Mouse (Mus musculus) CH12.LX (cell line): Measurements from ENCODE around the gene Snx30. TPM values are rescaled to one million over a fixed set of nuclear protein-coding genes. Genes with fewer than 3 reads are reported as not detected.

Source experiments
- DNase-seq: peaks from one replicate; pipeline ENCODE4 v3.0.0-alpha.2; 2013; ENCODE audit errors: extremely low read depth
- H3K27ac ChIP-seq: 2 replicates; pipeline ENCODE4 v1.5.1; 2012; ENCODE audit warnings: low read depth, mild to moderate bottlenecking, control low read depth, moderate library complexity; ENCODE audit not compliant: insufficient read depth
- H3K27me3 ChIP-seq: replicated peaks from 2 replicates; pipeline ENCODE3; 2012; ENCODE audit warnings: inconsistent platforms
- H3K36me3 ChIP-seq, 2 experiments: replicated peaks in 1 of 2; 2 replicates each; pipeline versions ENCODE3 to v1.6.1; 2012; ENCODE audit warnings: inconsistent platforms in 1 of 2, low read length in 1 of 2, mild to moderate bottlenecking in 1 of 2, mixed read lengths in 1 of 2, moderate library complexity in 1 of 2; ENCODE audit not compliant: control insufficient read depth in 1 of 2, insufficient read depth in 1 of 2
- H3K4me1 ChIP-seq, 2 experiments: 2 replicates each; pipeline ENCODE4 v1.6.1; 2012; ENCODE audit warnings: inconsistent platforms in 1 of 2, moderate library complexity in 1 of 2; ENCODE audit not compliant: insufficient read depth in 2 of 2, control insufficient read depth in 1 of 2
- H3K4me2 ChIP-seq: 2 replicates; pipeline ENCODE4 v1.6.1; 2012; ENCODE audit warnings: low read depth, mild to moderate bottlenecking, control low read depth; ENCODE audit not compliant: poor library complexity, insufficient read depth, severe bottlenecking
- H3K4me3 ChIP-seq, 3 experiments: fragments of 150-350 bp in 1 of 3; sonication (generic) in 1 of 3; replicated peaks in 1 of 3; 2 replicates each; pipeline versions ENCODE3 to v1.5.1; 2011 to 2012; ENCODE audit warnings: low read depth in 2 of 3, low read length in 2 of 3, mild to moderate bottlenecking in 2 of 3, moderate library complexity in 2 of 3, control low read depth in 1 of 3, improper control_type of control experiment in 1 of 3, inconsistent platforms in 1 of 3, mixed read lengths in 1 of 3; ENCODE audit not compliant: poor library complexity in 1 of 3
- H3K79me2 ChIP-seq: replicated peaks from 2 replicates; pipeline ENCODE4 v1.6.1; 2012; ENCODE audit warnings: mild to moderate bottlenecking, moderate library complexity; ENCODE audit not compliant: control insufficient read depth, poor library complexity, insufficient read depth, severe bottlenecking; ENCODE audit errors: extremely low read depth
- H3K9ac ChIP-seq: 2 replicates; pipeline ENCODE4 v1.6.1; 2012; ENCODE audit warnings: low read depth, mild to moderate bottlenecking, control low read depth, moderate library complexity; ENCODE audit not compliant: insufficient read depth
- H3K9me3 ChIP-seq: replicated peaks from 2 replicates; pipeline ENCODE3; 2012; ENCODE audit warnings: low read length, inconsistent platforms, mixed read lengths
- CHD1 ChIP-seq: IDR thresholded peaks from 2 replicates; pipeline ENCODE4 v1.6.1; 2012; ENCODE audit warnings: low read depth, low read length, improper control_type of control experiment, inconsistent platforms
- CTCF ChIP-seq, 2 experiments: IDR thresholded peaks in 1 of 2; conservative IDR thresholded peaks in 1 of 2; 2 replicates each; pipeline ENCODE4 v1.5.1; 2011 to 2012; ENCODE audit warnings: low read depth in 2 of 2, low read length in 2 of 2, improper control_type of control experiment in 1 of 2, inconsistent platforms in 1 of 2, mild to moderate bottlenecking in 1 of 2, moderate library complexity in 1 of 2
- E2F4 ChIP-seq: IDR thresholded peaks from 2 replicates; pipeline ENCODE4 v1.6.1; 2011; ENCODE audit warnings: low read depth, low read length, improper control_type of control experiment; ENCODE audit not compliant: insufficient replicate concordance
- ELF1 ChIP-seq: IDR thresholded peaks from 2 replicates; pipeline ENCODE4 v1.6.1; 2014; ENCODE audit warnings: low read depth, mild to moderate bottlenecking, inconsistent platforms, low read length, improper control_type of control experiment
- EP300 ChIP-seq: IDR thresholded peaks from 2 replicates; pipeline ENCODE4 v1.6.1; 2011; ENCODE audit warnings: low read length, improper control_type of control experiment
- ETS1 ChIP-seq: conservative IDR thresholded peaks from 2 replicates; pipeline ENCODE4 v1.6.1; 2012; ENCODE audit warnings: low read depth, mild to moderate bottlenecking, inconsistent platforms, low read length, improper control_type of control experiment, moderate library complexity
- GABPA ChIP-seq: IDR thresholded peaks from 2 replicates; pipeline ENCODE4 v1.6.1; 2012; ENCODE audit warnings: low read depth, low read length, improper control_type of control experiment, inconsistent platforms; ENCODE audit not compliant: insufficient replicate concordance
- JUN ChIP-seq: IDR thresholded peaks from 2 replicates; pipeline ENCODE4 v1.6.1; 2011; ENCODE audit warnings: low read depth, mild to moderate bottlenecking, low read length, improper control_type of control experiment, moderate library complexity; ENCODE audit not compliant: insufficient read depth
- JUND ChIP-seq: conservative IDR thresholded peaks from 2 replicates; pipeline ENCODE4 v1.6.1; 2011; ENCODE audit warnings: low read depth, low read length, improper control_type of control experiment
- KAT2A ChIP-seq: IDR thresholded peaks from 2 replicates; pipeline ENCODE4 v1.6.1; 2012; ENCODE audit warnings: low read length, improper control_type of control experiment, inconsistent platforms; ENCODE audit not compliant: insufficient replicate concordance
- MAZ ChIP-seq: IDR thresholded peaks from 2 replicates; pipeline ENCODE4 v1.6.1; 2012; ENCODE audit warnings: low read depth, mild to moderate bottlenecking, inconsistent platforms, low read length, improper control_type of control experiment, moderate library complexity
- MEF2A ChIP-seq: IDR thresholded peaks from 2 replicates; pipeline ENCODE4 v1.6.1; 2014; ENCODE audit warnings: low read depth, mild to moderate bottlenecking, inconsistent platforms, low read length, improper control_type of control experiment, borderline replicate concordance
- MXI1 ChIP-seq: IDR thresholded peaks from 2 replicates; pipeline ENCODE4 v1.6.1; 2011; ENCODE audit warnings: mild to moderate bottlenecking, low read depth, low read length, improper control_type of control experiment
- MYC ChIP-seq: IDR thresholded peaks from 2 replicates; pipeline ENCODE4 v1.6.1; 2011; ENCODE audit warnings: low read depth, mild to moderate bottlenecking, improper control_type of control experiment, low read length
- NELFE ChIP-seq: IDR thresholded peaks from 2 replicates; pipeline ENCODE4 v1.6.1; 2011; ENCODE audit warnings: low read depth, low read length, improper control_type of control experiment
- PAX5 ChIP-seq: IDR thresholded peaks from 2 replicates; pipeline ENCODE4 v1.6.1; 2012; ENCODE audit warnings: low read length, inconsistent platforms, mixed read lengths
- POLR2A ChIP-seq: IDR thresholded peaks from 2 replicates; pipeline ENCODE4 v1.6.1; 2011; ENCODE audit warnings: low read depth, mild to moderate bottlenecking, improper control_type of control experiment, low read length
- POLR2AphosphoS2 ChIP-seq: IDR thresholded peaks from 2 replicates; pipeline ENCODE4 v1.6.1; 2011; ENCODE audit warnings: low read depth, low read length, improper control_type of control experiment
- RAD21 ChIP-seq: IDR thresholded peaks from 2 replicates; pipeline ENCODE4 v1.6.1; 2011; ENCODE audit warnings: low read depth, mild to moderate bottlenecking, low read length, improper control_type of control experiment, moderate library complexity
- SMC3 ChIP-seq: IDR thresholded peaks from 2 replicates; pipeline ENCODE4 v1.6.1; 2011; ENCODE audit warnings: low read depth, low read length, improper control_type of control experiment
- TBP ChIP-seq: conservative IDR thresholded peaks from 2 replicates; pipeline ENCODE4 v1.6.1; 2011; ENCODE audit warnings: low read depth, low read length, improper control_type of control experiment
- UBTF ChIP-seq: IDR thresholded peaks from 2 replicates; pipeline ENCODE4 v1.6.1; 2012; ENCODE audit warnings: low read depth, mild to moderate bottlenecking, inconsistent platforms, low read length, improper control_type of control experiment, moderate library complexity
- ZKSCAN1 ChIP-seq: IDR thresholded peaks from 2 replicates; pipeline ENCODE4 v1.6.1; 2012; ENCODE audit warnings: low read depth, inconsistent platforms, low read length, improper control_type of control experiment, borderline replicate concordance
- ZNF384 ChIP-seq: IDR thresholded peaks from 2 replicates; pipeline ENCODE4 v1.6.1; 2012; ENCODE audit warnings: low read depth, low read length, improper control_type of control experiment, inconsistent platforms
- dilution Hi-C: fragments of 300-500 bp; cut with MboI; formaldehyde crosslinking; loops from 2 replicates; pipeline ENCODE4 v1.14.3; 2020; ENCODE audit warnings: low sequenced_read_pairs; ENCODE audit not compliant: extremely low pct_unique_long_range_greater_than_20kb, extremely low pct_ligation_motif_present
- in situ Hi-C: fragments of 300-500 bp; cut with MboI; formaldehyde crosslinking; loops from 3 replicates; pipeline ENCODE4 v1.14.3; 2019; ENCODE audit warnings: low sequenced_read_pairs, low pct_ligation_motif_present, low pct_unique_long_range_greater_than_20kb, mixed read lengths
- polyA plus RNA-seq: library from polyadenylated mRNA; unstranded; fragments of >175 nt; gene quantifications from 2 replicates; pipeline ENCODE4 v1.2.1, GENCODE M21; 2012; ENCODE audit warnings: low read depth; ENCODE audit not compliant: insufficient read length
- total RNA-seq, 2 experiments: library from RNA; depleted of rRNA; stranded (reverse); fragments of 300-350 nt in 1 of 2; fragments of >200 nt in 1 of 2; gene quantifications; 2 replicates each; pipeline ENCODE4 v1.2.3; 2012 to 2014

Snx30 gene
- total and polyA plus RNA-seq, 3 experiments = 7.9 to 16.9 (median 8.4) TPM

- H3K79me2 ChIP-seq = no peaks in the 10 kb centered on the region; the same call in 1 of the 2 replicates
- in situ Hi-C loops = loop anchor here (25.0 kb wide), 1 partner anchor 498 kb away; no protein-coding TSS in a partner anchor
- H3K27ac ChIP-seq = no peak overlapping the region
- no peak for TF ChIP-seq POLR2A
- 0 out of 2 replicates have a peak, but pooled peaks have one; percentile 15 for TF ChIP-seq ZNF384
- DNase-seq = no peak
- no peaks in the 10 kb centered on the region for H3K9me3 ChIP-seq
- H3K9ac ChIP-seq = no peak overlapping the region
- no peak overlapping the region for H3K4me3 ChIP-seq
- no peak overlapping the region for H3K4me2 ChIP-seq
- dilution Hi-C loops = no loop called here
- H3K4me1 ChIP-seq = peaks cover 10 to 55% of the 10 kb centered on the region in 2 experiments
- peaks cover 9 to 76% of the 10 kb centered on the region in 2 experiments for H3K36me3 ChIP-seq
- no peaks in the 10 kb centered on the region for H3K27me3 ChIP-seq
Observed at GRCm38 (mm10) chr4:59859693-59860425, 54.2 kb downstream of the Snx30 start.

- Histone ChIP-seq H3K4me2 (no peak overlapping the region), H3K79me2 (no peaks in the 10 kb centered on the region; the same call in 1 of the 2 replicates), H3K27me3 (no peaks in the 10 kb centered on the region), H3K9me3 (no peaks in the 10 kb centered on the region), H3K36me3 (peaks cover 9 to 74% of the 10 kb centered on the region in 2 experiments), H3K4me3 (no peak overlapping the region), H3K4me1 (peaks cover 10 to 51% of the 10 kb centered on the region in 2 experiments), H3K27ac (no peak overlapping the region), H3K9ac (no peak overlapping the region)
- dilution Hi-C loops = no loop called here
- no peak for DNase-seq
- no peak for TF ChIP-seq MYC
- no peak for TF ChIP-seq KAT2A
- no peak for TF ChIP-seq MAZ
- TF ChIP-seq PAX5 = no peak
- TF ChIP-seq TBP = no peak
- TF ChIP-seq RAD21 = no peak
- TF ChIP-seq JUN = no peak
- no peak for TF ChIP-seq CTCF (conservative IDR thresholded peaks at IDR 0.05 in 1 of 2, IDR thresholded peaks at IDR 0.05 in 1 of 2; ENCODE audit: low read depth in 2 of 2, low read length in 2 of 2)
- no peak for TF ChIP-seq ELF1
- in situ Hi-C loops = loop anchor here (25.0 kb wide), 1 partner anchor 498 kb away; no protein-coding TSS in a partner anchor
Observed at GRCm38 (mm10) chr4:59860431-59860830, 54.8 kb downstream of the Snx30 start.

GRCm38 (mm10) chr4:59861871-59862270 is 56.2 kb downstream of the Snx30 start:
- Histone ChIP-seq H3K79me2 (no peaks in the 10 kb centered on the region; the same call in 1 of the 2 replicates), H3K36me3 (peaks cover 9 to 73% of the 10 kb centered on the region in 2 experiments), H3K9ac (no peak overlapping the region), H3K4me1 (peaks cover 10 to 50% of the 10 kb centered on the region in 2 experiments), H3K4me3 (no peak overlapping the region), H3K4me2 (no peak overlapping the region), H3K9me3 (no peaks in the 10 kb centered on the region), H3K27ac (peak overlapping the region; percentile 18; the same call in 1 of the 2 replicates), H3K27me3 (no peaks in the 10 kb centered on the region)
- dilution Hi-C loops = no loop called here
- no peak for DNase-seq
- in situ Hi-C loops = loop anchor here (25.0 kb wide), 1 partner anchor 500 kb away; no protein-coding TSS in a partner anchor
- TF ChIP-seq ZKSCAN1 (no peak), UBTF (no peak), E2F4 (no peak), MYC (no peak), POLR2AphosphoS2 (no peak), NELFE (no peak), MEF2A (no peak), RAD21 (no peak), POLR2A (no peak), PAX5 (no peak), ETS1 (no peak), SMC3 (no peak), CHD1 (no peak), EP300 (no peak), GABPA (no peak), KAT2A (no peak), JUND (no peak), MXI1 (no peak)
